Mouse (Mus musculus): ENCODE results near the gene Prm2.

The Prm2 gene

DNA sequence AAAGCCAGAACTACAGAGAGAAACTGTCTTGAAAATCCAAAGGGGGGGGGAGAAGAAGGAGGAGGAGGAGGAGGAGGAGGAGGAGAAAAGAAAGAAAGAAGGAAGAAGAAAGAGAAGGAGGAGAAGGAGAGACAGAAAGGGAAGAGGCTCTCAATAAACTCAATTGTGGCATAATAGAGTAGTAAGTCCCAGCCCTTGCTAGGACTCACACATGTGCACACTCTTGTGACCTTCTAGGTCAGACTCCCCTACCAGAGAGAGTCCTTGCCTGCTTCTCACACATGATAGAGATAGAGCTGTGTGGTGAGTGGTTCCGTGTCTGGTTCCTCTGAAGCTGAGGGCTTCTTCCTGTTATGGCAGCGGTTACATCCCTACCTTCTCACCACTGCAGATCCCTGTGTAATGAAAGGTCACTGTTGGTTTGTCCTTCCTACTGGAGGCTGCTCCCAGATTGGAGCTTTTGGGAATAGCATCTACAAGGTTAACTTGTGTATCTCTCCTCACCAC, 17.0 kb upstream of the Prm2 start, which contains the start of gene Gm11172:
TSS of gene Gm11172 (plus strand) at position 51 of the 507 bp plus-strand sequence.
- DNase-seq (ENCODE audit: low read depth, low spot score): no peak

GRCm38 (mm10) chr16:10810376-10810775, 14.4 kb upstream of the Prm2 start:
- DNase-seq (ENCODE audit: low read depth, low spot score): no peak

- no peak for DNase-seq (ENCODE audit: low read depth, low spot score)
These were observed 10.0 kb upstream of the Prm2 start, which contains the start of gene Prm1 for GRCm38 (mm10) chr16:10805789-10806527. Prm1 (minus strand) TSS chr16:10805839.

DNA sequence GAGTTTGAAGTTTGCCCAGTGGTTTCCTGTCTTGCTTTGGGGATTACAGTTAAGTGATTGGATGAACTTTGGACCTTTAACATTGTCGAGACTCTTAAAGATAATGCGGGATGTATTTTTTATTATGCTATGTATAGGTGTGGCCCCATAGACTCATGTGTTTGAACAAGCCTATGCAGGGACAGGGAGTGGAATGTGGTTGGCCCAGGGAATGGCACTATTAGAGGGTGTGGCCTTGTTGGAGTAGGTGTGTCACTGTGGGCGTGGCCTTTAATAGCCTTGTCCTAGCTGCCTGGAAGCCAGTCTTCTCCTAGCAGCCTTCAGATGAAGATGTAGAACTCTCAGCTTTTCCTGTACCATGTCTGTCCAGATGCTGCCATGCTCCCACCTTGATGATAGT, 6.5 kb upstream of the Prm2 start:
- peak; percentile 41 for DNase-seq (ENCODE audit: low read depth, low spot score)

DNA sequence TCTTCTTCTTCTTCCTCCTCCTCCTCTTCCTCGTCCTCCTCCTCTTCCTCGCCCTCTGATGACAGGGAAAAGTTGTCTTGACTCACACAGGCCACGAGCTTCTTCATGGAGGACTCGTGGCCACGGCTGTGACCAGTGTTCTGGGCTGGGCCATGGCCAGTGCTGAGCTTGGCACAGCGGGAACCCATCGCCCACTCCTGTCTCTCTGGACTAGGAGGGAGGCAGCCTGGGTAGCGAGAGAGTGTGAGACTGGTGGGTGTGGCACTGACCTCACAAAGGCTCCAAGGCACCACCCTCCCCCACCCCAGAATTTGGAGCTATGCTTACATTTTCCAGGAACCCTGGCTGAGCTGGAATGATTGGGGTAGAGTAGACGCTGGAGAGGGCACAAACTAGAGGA, 5.2 kb downstream of the Prm2 start, which contains the start of gene Prm3:
TSS of gene Prm3 (minus strand) at position 213 of the 400 bp plus-strand sequence.
- no peak for DNase-seq (ENCODE audit: low read depth, low spot score)

GRCm38 (mm10) chr16:10788866-10789265, 7.1 kb downstream of the Prm2 start:
- DNase-seq (ENCODE audit: low read depth, low spot score): no peak

- DNase-seq (ENCODE audit: low read depth, low spot score): no peak
These were observed 7.7 kb downstream of the Prm2 start, which contains the start of gene Tnp2 for GRCm38 (mm10) chr16:10788271-10788670. Tnp2 (minus strand) TSS chr16:10788660.

GRCm38 (mm10) chr16:10787548-10788058, 8.3 kb downstream of the Prm2 start:
- DNase-seq (ENCODE audit: low read depth, low spot score): no peak

GRCm38 (mm10) chr16:10786782-10787547, 9.0 kb downstream of the Prm2 start:
- no peak for DNase-seq (ENCODE audit: low read depth, low spot score)

DNA sequence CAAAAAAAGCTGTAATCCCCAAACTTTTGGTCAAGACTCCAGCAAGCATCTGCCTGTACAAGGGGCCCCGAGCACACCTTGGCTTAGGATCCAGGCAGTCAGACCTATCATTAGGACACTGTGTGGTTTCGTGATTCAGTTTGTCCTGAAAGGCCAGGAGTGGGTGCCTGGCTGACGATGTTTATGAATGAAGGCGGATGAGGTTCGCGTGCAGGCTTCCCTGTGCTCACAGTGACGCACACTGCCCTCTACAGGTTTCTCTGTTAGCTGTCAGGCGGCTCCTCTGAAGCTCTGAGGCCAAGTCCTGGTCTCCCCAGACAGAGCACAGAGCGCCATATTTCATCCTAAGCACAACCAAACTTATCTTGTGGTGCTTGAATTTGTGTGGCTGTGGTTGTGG, 9.6 kb downstream of the Prm2 start:
- peak; percentile 90 for DNase-seq (ENCODE audit: low read depth, low spot score)

DNA sequence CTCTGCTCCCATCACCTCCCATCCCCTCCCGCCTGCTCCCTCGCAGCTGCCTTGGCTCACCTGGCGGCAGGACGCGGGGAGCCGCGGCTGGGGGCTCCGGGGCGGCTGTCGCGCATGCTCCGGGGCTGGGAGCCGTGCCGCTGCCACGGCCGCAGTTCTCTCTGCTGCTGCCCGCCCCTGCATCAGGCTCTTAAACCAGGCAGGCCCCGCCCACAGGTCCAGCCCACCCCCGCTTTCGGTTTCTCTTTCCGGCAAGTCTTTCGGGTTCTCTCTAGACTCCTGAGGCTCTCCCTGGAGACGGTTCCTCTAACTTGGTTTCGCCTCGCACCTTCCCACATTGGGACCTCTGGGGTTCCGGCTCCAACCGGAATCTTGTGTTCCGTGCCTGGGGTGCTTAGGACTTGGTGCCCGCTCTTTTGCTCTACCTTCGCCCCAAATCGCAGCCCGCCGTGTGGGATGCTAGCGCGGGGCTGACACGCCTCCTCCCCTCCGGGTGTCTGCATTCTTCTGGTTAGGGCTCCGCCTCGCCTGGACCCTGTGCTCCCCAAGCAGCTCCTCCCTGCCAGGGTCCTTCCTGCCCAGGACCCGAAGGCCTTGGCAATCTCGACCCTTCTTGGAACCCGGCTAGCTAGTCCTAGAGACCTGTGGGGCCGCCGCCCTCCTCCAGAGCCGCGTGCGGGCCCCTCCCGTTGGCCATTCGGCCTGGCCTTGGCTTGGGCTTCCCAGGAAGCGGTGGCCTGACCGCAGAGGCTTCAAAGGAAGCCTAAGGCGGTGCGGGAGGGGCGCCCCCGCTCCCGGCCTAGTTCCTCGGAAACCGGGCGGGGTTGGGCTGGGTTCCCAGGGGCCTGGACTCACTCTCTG, 10.3 kb downstream of the Prm2 start, which contains the start of gene Socs1:
TSS of gene Socs1 (minus strand) at position 166 of the 861 bp plus-strand sequence.
- peak; percentile 88 for DNase-seq (ENCODE audit: low read depth, low spot score)

DNA sequence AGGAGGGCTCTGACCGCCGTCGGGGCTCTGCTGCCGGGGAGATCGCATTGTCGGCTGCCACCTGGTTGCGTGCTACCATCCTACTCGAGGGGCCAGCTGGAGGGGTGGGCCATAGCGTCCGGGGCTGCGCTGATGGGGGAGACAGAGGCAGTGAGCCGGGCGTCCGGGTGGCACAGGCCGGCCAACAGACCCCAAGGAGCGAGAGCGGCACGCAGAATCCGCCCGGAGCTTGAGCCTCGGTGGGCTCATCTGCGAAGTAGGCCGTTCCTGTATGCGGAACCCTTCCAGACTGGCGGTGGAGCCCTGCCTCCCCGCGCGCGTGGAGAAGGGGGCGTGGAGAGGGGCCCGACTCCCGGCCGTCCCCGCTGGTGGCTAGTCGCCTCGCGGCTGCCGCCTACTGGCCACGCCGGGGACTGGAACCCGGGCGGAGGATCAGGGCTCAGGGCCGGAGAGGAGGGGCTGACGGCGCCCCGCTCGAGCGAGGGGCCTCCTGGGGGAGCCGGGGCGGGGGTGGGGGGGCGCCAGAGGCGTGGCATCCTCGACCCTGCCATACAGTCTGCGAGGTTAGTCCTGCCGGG, 11.1 kb downstream of the Prm2 start:
- DNase-seq (ENCODE audit: low read depth, low spot score): peak; percentile 79

- DNase-seq (ENCODE audit: low read depth, low spot score): no peak
These were observed 11.8 kb downstream of the Prm2 start for GRCm38 (mm10) chr16:10783883-10784792.

- DNase-seq (ENCODE audit: low read depth, low spot score): no peak
These were observed 12.5 kb downstream of the Prm2 start for GRCm38 (mm10) chr16:10783451-10783850.

- no peak for DNase-seq (ENCODE audit: low read depth, low spot score)
These were observed 12.8 kb downstream of the Prm2 start for GRCm38 (mm10) chr16:10783152-10783434.

DNA sequence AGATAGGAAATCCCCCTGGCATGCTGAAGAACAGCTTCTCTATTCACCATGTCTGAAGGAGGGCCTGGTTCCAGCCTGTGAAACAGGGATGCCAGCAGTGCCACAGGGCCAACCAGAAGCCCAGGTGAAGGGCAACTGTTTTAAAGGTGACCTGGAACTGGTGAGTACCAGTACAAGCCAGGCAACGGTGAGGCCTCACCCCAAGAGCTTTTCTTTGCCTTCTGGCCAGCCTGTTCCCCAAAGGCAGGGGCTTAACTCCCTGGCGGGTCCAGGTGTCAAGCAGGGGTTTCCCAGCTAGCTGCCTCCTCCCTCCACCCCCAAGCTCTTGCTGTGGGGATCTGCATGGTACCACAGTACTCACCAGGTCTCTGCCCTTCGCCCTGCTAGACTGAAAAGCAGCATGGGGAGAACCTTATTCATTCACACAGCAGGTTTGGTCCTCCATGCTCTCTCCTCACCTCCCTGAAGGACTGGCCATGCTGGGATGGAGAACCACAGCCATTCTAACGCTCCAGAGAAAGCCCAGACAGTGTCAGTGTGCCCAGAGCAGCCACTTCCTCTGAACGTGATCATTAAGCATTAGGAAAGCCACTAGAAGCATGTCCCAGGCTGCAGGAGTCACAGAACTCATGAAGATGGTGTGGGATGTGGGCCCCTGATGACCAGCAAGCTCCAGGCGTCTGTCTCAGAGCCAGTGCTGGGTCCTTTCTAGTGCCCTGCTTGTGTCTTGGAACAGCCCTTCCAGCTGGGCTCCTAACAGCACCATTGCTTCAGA, 13.4 kb downstream of the Prm2 start:
- DNase-seq (ENCODE audit: low read depth, low spot score): no peak

DNA sequence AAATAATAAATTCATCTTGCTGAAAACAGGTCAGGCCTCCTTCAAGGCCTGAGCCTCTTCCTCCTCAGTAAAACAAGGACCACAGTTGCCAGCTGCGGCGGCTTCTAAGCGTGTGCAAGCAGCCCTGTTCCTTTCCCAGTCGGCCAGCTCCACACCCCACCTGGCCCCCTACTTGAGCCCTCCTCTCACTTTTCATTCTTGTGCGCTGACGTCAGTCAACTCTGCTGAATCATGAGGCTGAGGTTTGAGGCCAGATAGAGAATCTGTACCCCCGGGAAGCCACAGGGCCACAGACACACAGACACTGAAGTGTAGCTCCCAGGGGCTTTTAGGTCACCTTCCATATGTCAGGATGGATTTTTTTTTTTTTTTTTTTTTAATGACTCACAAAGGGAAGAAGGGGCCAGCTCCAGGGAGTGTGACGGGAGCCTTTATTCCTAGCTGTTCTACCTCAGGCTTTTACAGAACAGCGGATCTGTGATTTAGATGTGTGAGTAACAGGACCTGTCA, 14.0 kb downstream of the Prm2 start:
- DNase-seq (ENCODE audit: low read depth, low spot score): no peak

DNA sequence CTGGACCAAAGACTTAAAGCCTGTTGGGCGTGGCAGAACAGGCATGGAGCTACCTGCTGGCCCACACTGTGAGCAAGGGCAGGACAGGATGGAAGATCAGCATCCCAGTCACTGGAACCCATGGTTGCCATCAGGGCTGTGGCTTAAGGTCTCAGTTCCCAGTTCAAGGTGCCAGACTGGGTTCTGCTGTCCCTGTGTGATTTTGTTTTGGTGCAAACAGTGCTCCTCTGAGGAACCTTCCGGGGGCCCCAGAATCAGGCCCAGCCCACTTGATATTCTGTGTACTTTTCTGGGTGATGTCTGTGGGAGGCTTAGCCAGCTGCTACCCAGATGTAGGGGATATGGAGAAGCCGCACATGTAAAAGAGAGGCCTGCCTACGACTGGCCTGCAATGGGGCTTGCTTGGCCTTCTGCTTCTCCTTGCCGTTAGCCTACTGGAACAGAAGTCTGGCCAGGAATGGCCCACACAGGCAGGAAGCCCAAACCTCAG, 15.3 kb downstream of the Prm2 start:
- DNase-seq (ENCODE audit: low read depth, low spot score): no peak

Data from ES-CJ7 (cell line).